Mouse (Mus musculus) urinary bladder, adult 2 months (tissue): Measurements from ENCODE around the gene Abtb2. TPM values are rescaled to one million over a fixed set of nuclear protein-coding genes. Genes with fewer than 3 reads are reported as not detected.

ENCODE experiments used
- DNase-seq: peaks from one replicate; pipeline ENCODE4 v3.0.0; 2022; ENCODE audit warnings: low spot score
- polyA plus RNA-seq: library from polyadenylated mRNA; depleted of rRNA; stranded (reverse); fragments of >200 nt; gene quantifications from 2 replicates; pipeline ENCODE4 v1.2.3, GENCODE M21; 2012

Gene Abtb2
- polyA plus RNA-seq, 1 experiment, result 4.3 TPM

DNA sequence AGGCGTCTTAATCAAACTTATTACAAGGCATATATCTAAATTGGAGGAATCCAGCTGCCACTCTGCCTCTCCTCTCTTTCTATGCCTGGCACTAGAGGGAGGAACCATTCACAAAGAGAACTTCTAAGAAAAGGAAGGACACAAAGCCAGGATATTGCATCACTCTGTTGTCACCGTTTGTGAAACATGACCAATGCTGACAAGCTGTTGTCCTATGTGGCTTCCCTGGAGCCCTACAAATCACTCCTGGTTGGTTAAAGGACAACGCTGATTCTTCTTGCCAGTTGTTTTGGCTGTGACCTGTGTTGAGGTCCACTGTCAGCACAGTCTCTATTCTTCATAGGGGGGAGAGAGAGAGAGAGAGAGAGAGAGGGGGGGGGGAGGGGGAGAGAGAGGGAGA lies 17.2 kb downstream of the Abtb2 start:
- DNase-seq, result no peak

DNA sequence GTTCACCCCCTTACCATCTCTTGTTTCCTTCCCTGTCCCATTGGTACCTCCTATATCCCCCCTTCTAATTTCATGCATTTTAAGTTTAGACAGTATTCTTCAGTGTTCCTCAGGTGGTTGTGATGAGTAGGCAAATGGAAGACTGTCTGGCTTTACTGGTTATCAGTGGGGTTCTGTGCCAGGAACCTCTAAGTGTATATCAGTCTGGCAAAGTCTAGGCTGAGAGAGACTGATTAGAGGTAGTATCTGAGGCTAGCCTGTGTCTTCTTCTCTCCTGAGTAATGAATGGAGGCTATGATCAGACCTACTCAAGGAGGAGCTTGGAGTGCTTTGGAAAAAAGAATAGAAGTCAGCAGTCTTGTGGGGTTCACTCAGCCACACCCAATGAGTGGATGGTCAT lies 18.0 kb downstream of the Abtb2 start:
- no peak for DNase-seq

DNA sequence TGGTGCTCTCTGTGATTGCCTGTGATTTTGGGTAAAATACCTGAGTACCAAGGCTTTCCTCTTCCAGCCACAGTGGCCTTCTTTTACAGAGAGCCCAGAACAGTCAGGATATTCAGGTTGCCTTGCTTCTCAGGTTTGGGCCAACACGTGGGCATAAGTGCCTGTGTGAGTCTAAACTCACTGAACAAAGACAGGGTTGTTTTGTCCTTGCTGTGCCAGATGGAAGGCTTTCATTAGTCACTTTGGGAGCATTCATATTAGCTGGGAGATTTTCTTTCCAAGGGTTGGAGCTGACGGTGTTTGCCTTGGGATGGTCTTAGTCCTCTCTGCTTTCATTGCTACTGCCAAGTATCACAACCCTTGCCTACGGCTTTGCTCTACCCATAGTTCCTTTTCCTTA lies 20.3 kb downstream of the Abtb2 start:
- DNase-seq, result no peak

DNA sequence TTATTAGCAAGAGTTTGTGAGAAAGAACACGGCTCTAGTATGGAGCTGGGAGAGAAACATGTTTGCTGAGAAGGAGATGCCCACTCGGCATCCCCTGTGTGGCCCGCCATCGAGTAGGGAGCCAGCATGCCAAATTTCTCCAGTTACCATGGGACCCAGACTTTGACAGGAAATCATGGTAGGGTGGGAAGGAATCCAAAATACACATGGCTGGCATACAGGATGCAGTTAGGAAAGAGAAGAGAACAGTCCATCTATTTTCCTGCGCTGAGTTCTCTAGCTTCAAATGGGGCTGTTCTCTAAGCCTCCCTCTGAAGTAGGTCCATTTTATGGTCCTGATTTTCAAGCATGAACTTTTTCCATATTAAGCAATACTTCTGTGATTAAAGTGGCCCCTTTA lies 22.7 kb downstream of the Abtb2 start:
- DNase-seq, result no peak

DNA sequence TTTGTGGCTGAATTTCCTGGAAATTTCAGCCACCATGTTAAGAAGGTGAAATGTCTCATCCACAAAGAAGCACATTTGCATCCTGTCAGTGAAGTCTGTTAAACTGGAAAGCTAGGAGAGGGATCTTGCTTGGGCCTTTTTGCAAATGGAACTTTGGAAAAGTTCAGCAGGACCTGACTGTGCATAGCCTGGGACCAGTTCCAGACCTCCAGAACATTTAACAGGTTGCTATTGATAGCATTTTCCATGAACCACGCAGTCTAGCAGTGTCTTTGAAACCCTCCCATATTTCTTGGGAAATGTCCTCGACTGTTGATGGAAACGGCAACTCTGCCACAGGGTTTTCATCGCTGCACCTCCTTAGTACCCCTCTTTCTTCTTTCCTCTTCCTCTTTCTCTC lies 23.3 kb downstream of the Abtb2 start:
- no peak for DNase-seq

DNA sequence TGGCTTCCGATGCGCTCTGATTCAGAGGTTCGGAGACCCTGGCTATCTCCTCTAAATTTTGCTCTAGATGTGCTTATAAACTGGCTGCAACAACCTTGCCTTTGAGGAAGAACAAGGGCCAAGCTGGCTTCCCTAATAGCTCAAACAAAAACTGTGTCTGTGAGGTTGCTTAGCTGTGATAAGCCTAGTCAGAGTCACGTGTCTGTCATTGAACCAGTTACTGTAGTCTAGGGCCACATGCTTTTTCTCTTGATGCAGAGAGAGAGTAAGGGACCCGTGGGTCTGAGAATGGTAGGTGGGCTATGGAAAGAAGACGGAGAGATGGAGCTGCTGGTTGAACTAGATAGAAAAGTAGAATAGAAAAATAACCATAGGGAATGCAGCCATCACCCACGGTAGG lies 24.5 kb downstream of the Abtb2 start:
- no peak for DNase-seq

DNA sequence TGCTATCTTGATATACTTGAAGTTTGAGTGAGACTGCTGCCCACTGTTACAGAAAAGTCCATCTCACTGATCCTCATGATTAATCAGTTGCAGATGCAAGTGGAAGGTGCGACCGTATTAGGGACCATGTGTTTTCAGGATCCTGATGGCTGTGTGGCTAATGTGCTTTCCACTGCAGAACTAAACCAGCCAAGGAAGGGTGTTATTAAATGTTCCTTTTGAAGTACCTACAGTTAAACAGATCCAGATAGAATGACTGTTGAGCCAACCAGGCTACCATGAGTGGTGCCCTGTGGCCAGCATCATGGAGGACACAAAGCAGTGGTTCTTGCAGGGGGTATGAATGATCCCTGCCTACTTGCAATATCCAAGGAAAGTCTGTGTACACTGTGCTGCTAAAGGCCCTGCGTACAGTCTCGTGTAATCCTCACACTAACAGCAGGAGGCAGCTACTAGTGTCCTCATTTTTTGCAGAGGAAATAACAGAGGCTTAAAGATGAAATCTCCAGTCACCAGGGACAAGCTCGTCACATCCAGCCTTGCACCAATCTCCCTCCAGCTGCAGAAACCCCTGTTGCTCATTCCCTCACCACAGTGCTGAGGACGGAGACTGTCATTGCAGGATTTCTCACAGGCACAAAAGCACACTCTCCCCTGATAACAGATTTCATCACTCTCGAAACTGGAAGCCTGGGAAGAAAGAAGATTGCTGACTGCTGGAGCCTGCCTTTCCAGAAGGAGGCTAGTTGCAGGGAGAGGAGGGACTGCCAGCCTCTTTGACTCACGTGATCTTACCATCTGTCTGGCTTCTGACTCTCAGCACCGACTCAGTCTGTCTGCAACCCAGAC lies 25.9 kb downstream of the Abtb2 start:
- DNase-seq, result no peak

DNA sequence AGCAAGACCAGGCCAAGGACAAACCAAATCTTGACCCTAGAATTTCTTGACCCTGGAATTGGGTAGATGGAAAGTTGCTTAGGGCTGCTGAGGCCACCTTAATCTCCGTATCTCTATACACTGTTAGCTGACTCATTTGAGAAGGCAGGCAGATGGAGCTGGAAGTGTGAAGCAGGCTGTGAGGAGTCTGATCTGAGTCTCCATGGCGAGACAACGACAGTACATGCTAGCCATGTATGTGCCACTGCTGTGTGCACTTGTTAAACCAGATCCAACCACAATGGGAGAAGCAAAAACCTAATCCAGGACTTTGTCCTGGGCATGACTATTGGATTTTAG lies 26.4 kb downstream of the Abtb2 start:
- no peak for DNase-seq

DNA sequence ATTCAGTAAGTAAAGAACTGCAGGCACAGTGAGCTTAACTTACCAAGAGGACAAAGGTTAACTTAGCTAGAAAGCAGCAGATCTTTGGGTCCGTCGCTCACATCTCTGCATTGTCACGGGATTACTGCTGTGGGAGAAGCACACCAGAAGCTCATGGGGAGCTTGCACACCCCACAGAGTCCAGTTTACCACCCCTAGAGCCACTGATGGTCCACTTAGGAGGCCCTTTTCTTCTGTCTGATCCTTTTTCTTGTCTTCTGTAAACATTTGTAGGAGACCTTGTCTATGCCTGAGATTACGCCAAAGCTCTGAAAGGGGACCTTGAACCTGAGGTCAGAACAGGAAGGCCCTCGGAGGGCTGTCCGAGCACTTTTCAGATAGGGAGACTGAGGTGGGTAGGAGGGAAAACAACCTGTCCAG lies 28.5 kb downstream of the Abtb2 start:
- no peak for DNase-seq

DNA sequence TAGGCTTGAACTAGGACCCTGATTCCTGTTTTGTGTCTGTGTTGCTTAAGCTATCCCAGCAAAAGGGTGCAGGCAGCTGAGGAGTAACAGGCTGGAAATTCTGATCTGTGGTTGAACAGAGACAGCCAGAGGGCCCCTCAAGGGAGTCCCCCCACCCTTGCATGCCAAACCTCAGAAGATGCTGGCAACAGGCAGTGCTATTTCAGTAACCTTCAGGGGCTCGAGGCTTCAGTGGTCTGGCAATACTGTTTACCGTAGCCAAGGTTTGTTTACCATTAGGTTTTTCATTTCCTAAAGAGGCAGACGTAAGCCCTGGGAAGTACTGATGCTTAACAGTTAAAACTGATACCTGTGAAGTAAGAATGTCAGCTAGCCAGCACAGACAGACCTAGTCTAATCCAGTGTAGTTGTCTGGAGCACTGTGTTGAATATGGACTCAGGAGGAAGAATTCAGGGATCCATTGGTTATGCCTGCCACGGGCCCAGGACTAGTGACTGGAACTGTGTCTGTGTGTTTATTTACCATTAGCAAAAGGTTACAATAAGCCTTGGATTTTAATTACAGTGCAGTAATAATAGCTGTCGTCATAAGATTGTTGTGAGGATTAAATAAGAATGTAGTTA lies 29.0 kb downstream of the Abtb2 start:
- no peak for DNase-seq

DNA sequence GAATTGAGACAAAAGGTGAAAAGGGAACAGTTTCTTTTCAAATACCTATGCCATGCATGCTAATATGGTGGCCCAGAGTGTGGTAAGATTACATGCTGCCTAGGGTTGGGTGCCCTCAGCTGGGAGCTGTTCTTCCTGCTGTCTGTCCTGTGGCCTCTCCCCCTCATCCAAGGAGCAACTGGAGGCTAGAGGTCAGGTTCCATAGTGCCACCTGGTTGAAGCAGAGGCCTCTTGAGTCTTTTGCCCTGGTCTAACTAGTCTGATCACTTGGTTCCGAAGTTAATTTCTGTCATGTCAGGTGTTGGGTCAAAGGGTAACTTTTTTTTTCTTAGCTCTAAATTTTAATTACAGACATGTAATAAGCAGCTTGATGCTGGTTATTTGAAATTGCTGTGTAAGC lies 33.2 kb downstream of the Abtb2 start:
- no peak for DNase-seq

DNA sequence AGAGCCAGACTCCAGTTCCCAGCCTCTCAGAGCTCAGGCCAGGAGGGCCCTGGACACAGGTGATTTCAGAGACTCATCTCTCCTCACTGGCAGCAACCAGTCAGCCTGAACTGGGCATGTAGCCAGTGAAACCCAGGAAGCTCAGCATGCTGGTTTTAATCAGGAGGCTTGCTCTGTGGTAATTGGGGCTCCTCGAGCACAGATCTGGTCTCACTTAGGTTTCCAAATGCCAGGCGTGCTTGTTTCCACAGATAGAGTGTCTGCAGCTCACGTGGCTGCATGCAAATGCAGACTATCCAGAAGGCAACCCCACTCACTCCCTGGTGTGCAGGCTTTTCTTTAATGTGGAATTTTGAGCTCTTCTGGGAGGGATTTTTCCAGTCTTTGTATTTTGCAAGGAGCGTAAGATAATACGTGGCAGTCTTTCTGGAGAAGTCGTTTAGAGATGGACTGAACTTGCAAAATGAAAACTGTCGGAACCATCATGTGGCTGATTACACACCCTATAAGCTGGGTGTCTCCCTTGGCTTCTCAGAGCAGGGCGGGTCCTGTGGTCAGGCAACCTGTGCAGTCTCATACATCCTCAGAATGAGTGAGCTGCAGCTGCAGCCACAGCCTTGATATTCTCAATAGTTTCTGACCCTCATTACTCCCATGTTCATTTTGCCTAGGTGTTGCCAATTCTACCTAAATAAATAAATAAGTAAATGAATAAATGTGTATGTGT lies 34.2 kb downstream of the Abtb2 start:
- DNase-seq, result no peak

DNA sequence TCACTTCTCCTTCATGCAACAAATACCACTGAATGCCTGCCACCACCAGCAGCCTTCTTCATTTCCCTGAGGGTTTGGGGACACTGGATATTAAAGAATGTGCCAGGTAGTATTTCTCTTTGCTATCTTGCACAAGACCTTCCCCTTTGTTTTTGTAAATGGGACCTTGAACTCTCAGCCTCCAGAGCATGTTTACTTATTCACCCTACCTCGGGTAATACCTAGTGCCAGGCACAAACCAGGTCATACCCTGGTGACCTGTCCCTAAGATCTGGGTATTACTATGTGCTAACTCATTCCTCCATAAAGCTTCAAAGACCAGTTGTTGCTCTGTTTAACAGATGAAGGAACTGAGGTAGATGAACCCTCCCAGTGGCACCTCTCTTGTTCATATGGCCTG lies 35.0 kb downstream of the Abtb2 start:
- no peak for DNase-seq

DNA sequence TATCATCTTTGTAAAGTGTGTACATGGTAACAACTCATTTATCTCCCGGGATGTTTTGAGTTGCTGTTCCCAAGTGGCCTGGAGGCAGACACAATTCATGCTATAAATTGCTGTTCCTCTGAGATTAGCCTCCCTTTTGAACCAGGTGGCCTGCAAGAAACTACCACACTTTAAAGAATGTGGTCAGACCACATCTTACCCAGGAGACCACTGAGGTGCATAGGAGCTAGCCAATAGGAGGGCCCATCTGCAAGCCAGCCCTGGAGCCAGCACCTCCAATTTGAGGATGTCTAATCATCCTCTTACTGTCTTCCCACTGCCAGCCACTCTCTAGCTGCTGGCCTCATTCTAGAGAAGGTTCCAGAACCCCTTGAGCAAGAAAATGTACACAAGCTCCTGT lies 35.4 kb downstream of the Abtb2 start:
- DNase-seq, result no peak

DNA sequence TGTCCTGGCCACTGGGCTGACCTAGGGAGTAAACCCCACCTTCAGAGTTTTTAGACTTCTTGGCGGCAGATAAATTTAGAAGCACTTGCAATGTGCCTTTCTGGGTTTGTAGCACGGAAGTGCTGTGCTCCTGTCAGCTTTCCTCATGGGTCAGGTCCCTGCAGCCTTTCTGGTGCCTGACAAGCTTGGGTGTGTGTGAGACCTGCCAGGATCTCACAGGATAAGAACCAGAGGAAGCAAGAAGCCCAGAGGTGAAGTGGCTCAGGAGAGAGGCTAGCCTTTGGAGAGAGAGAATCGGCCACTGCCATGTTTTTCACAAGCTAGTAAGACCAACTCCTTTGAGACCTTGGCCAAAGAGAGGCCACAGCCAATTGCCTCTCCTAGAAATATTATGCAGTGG lies 37.1 kb downstream of the Abtb2 start:
- DNase-seq, result no peak

DNA sequence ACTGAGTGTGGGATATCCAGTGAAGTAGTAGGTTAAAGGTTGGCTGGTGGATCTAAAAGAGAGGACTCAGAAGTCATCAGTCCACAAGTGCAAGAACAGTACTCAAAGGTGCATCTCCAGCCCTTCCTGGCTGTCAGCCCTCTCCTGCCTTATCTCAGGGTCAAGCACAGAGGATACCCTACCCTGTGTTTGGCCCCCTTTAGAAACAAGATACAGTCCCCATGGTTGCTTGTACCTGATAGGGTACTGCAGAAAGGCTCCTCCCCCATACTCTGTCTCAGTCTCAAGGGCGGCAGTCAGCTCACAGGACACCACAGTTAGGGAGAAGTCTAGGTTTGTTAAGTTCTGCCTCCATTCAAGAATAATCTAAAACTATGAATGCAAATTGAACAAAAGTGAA lies 37.8 kb downstream of the Abtb2 start:
- DNase-seq, result no peak

DNA sequence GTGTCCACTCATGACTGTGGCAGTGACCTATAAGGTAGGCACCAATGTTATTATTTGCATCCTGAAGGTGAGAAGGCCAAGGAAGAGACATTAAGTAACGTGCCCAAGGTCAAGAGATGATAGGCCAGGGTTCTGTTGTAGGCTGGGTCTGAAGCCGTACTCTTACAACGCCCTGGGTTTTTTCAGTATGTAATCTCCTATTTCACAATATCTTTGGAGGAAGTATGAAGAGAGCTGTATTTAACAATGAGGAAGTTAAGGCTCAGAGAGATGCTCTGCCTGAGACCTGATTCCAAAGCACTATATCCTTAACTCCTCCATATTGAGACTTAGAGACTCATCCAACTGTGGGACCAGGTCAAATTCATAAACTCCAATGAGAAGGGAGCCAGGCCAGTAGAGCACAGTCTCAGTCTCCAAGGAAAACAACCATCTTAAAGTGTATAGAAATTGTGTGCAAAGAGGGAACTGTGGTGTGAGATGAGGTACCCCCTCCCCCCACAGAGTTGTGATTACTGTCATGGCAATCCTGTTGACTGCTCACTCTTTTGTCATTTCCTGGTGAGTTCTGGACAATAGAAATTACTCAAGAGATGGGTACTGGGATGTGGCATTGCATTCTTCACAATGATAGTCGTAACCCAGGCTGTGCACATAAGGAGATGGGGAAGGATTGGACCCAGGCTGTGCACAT lies 39.8 kb downstream of the Abtb2 start:
- no peak for DNase-seq

DNA sequence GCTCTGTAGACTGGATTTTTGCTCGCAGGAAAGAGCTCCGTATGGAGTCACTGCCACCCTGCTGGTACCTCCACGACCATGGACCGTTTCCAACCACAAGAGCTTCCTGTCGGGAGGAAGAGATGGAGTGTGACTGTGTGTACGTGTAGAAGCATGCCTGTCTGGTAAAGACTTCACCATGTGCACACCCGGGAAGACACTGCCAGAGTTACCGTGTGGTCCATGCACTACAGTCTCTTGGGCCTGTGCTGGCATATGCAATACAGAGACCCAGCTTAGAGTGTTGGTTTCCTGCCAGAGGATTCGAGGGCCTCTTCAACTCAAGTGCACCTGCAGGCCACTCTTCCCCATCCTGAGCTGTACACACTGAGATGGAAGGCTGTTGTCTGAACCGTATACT lies 41.8 kb downstream of the Abtb2 start:
- DNase-seq, result no peak

DNA sequence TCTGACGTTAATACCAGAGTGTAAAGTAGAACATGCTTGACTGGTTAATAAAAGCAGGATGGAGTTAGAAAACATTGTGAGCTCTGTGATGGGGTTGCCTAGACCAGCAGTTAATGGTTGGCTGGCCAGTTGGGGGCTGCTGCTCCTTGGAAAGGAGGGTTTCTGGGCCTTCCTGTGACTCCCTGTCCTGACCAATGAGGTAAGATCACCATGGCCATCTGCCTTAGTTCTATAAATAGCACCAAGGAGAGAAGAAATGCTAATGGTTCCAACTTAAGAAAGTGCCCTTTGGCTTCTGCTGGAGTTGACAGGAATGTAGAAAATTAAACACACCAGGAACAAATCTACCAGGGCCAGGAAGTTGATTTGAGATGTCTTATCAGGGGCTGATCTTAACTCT lies 42.8 kb downstream of the Abtb2 start:
- no peak for DNase-seq

DNA sequence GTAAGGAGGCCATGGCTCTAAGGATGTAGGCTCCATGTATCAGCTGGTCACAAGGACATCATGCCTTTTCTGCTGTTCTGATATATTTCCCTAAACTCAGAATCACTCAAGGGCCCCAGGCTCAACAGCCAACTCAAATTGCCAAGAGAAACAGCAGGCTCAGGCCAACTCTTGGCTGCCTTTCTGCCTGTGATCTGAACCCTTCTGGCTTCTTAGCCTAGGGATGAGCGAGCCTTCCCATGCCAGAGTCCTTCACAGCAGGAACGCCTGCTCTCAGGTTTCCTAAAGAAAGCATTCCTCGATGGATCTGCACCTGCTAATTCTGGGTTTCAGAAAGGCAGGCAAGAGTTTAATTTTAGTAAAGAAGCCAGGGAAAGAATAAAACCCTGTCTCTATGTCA lies 43.4 kb downstream of the Abtb2 start:
- DNase-seq, result no peak

DNA sequence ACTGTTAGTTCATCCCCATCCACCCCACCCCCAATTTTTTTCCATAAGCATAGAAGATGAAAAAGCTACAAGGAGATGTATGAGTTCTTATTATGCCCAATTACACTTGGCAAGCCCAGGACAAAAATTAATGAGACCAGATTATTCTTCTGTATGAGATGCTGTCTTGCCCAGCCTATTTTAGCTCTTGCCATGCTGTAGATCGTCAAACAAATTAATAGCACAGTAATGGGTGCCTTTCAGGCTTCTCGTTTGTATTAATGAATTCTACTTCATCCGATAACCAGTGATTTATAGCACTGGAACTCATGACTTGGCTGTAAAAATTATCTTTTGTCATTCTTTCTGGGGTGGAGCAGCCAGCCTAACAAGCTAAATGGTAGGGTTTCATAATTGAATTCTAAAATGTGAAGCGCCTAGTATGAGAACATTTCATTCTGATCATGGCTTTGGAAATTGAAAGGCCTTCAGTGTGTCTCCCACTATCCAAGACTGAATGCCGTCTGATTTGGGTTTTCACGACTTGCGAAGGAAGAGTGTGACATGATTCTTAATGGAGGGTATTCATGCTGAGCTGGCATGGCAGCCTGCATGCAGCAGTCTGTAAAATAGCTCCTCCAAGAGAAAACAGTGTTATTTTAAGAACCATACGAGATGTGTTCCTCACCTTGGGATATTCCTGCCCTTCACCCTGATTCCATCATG lies 44.9 kb downstream of the Abtb2 start:
- DNase-seq, result no peak

DNA sequence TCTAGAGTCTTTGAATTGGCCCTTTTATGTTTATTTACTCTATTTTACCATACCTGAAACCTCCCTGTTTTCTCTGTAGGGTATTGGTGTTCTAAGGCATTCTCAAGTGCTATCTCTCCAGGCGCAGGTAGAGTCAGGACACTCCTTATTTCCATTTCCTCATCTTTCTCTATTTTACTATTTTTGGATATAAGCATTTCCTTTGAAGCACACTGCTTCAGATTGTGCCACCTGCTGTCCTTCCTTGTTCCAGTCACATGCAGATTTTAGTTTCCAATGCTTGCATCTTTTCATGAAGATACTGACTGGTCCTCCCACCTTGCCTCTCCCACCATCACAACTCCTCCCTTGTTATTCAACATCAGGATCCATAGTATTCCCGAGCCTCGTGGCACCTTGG lies 47.8 kb downstream of the Abtb2 start:
- no peak for DNase-seq
